Mouse (Mus musculus): Measurements from ENCODE around the gene Ggt5. TPM values are rescaled to one million over a fixed set of nuclear protein-coding genes. Genes with fewer than 3 reads are reported as not detected.

Ggt5 gene
- total and polyA plus RNA-seq, 2 experiments from 2014 or later: 2.3 to 2.8 TPM

- Histone ChIP-seq H3K36me3 (ENCODE audit: insufficient read depth, low read length) (no peaks in the 10 kb centered on the region; the same call in 1 of the 2 replicates), H3K27me3 (ENCODE audit: insufficient read depth, low read length) (no peaks in the 10 kb centered on the region), H3K4me3 (ENCODE audit: low read length) (peak within 1 kb of the TSS; percentile 66), H3K9me3 (ENCODE audit: low read length) (no peaks in the 10 kb centered on the region), H3K27ac (peak within 1 kb of the TSS; percentile 97), H3K4me1 (ENCODE audit: insufficient read depth, low read length) (peaks cover 39% of the 10 kb centered on the region), H3K9ac (replicated peaks; ENCODE audit: low read length) (peak within 1 kb of the TSS; percentile 90), H3K4me2 (ENCODE audit: low read depth, low read length) (peak within 1 kb of the TSS; percentile 82)
- 2% methylated on average over 53 of the region's 75 CpGs for WGBS
- ATAC-seq: peak; percentile 52
- no peak for TF ChIP-seq CTCF (IDR thresholded peaks at IDR 0.05; ENCODE audit: low read depth)
- peak; percentile 78 for DNase-seq (ENCODE audit: low spot score)
Measured at GRCm38 (mm10) chr10:75559676-75560548, 29.2 kb upstream of the Ggt5 start, which contains the start of gene Lrrc75b. Lrrc75b (minus strand) TSS chr10:75560330.

DNA sequence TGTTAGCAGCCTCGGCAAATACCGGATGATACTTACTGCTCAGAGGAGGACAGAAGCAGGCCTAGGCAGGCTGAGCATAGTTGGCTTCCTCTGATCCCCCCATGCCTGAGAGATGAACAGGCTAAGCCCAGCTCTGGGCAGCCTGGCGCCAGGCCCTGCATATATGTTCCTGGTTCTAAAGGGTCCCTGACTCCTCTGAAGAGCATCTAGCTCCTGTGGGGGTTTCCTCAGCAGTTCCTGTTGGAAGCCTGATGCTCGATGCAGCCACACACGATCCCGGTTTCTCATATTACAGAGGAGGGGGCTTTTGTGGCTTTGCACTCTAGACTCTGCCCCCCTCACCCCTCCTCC lies 28.6 kb upstream of the Ggt5 start:
- no peak for TF ChIP-seq CTCF (IDR thresholded peaks at IDR 0.05; ENCODE audit: low read depth)
- H3K36me3 ChIP-seq (ENCODE audit: insufficient read depth, low read length): no peaks in the 10 kb centered on the region
- 10% methylated on average over 6 of the region's 6 CpGs for WGBS
- H3K9me3 ChIP-seq (ENCODE audit: low read length): no peaks in the 10 kb centered on the region
- peak; percentile 24 for ATAC-seq
- peak overlapping the region; percentile 82 for H3K4me2 ChIP-seq (ENCODE audit: low read depth, low read length)
- DNase-seq (ENCODE audit: low spot score): peak; percentile 42
- H3K4me1 ChIP-seq (ENCODE audit: insufficient read depth, low read length): peaks cover 39% of the 10 kb centered on the region
- H3K4me3 ChIP-seq (ENCODE audit: low read length): peak overlapping the region; percentile 66
- no peaks in the 10 kb centered on the region for H3K27me3 ChIP-seq (ENCODE audit: insufficient read depth, low read length)
- H3K9ac ChIP-seq (replicated peaks; ENCODE audit: low read length): peak overlapping the region; percentile 90; the same call in 1 of the 2 replicates
- H3K27ac ChIP-seq: peak overlapping the region; percentile 97

DNA sequence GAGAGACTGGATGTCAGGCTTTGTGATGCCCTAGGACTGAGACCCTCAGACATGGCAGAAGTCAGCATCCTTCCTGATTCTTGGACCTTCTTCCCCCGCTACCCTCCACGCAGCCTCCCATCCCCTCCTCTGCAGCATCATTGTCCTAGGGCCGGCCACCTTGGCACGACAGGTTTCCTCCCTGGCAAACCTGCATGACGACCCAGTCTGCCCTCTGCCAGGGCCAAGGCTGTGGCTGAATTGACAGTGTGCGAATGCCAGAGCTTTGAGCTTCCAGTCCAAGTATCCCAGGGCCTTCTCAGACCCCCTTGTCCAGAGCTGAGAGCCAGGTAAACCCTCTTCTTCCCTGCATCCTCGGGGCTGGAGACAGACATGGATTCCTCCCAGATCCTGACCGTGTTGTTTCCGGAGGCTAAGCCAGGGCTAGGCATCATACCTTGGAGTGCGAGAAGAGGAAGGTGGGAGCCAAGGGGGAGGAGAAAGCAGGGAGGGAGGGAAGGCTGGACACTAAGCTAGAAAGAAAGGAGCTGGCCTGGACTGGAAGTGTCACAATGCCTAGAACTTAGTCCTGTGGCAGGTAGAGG lies 28.0 kb upstream of the Ggt5 start, which contains the start of gene Ggt1:
Ggt1 (plus strand) TSS at position 534 of the 584 bp plus-strand sequence.
- ATAC-seq (no peak), DNase-seq (ENCODE audit: low spot score) (no peak)
- Histone ChIP-seq H3K9ac (replicated peaks; ENCODE audit: low read length) (peak within 1 kb of the TSS; percentile 90; the same call in 1 of the 2 replicates), H3K27ac (peak within 1 kb of the TSS; percentile 97), H3K36me3 (ENCODE audit: insufficient read depth, low read length) (no peaks in the 10 kb centered on the region), H3K4me3 (ENCODE audit: low read length) (peak within 1 kb of the TSS; percentile 66), H3K9me3 (ENCODE audit: low read length) (no peaks in the 10 kb centered on the region), H3K4me1 (ENCODE audit: insufficient read depth, low read length) (peaks cover 32% of the 10 kb centered on the region), H3K27me3 (ENCODE audit: insufficient read depth, low read length) (no peaks in the 10 kb centered on the region), H3K4me2 (ENCODE audit: low read depth, low read length) (peak within 1 kb of the TSS; percentile 82)
- WGBS: 56% methylated on average over 10 of the region's 10 CpGs
- TF ChIP-seq CTCF (IDR thresholded peaks at IDR 0.05; ENCODE audit: low read depth): no peak

- DNase-seq (ENCODE audit: low spot score): no peak
- Histone ChIP-seq H3K36me3 (ENCODE audit: insufficient read depth, low read length) (no peaks in the 10 kb centered on the region), H3K4me1 (ENCODE audit: insufficient read depth, low read length) (peaks cover 18% of the 10 kb centered on the region), H3K4me3 (ENCODE audit: low read length) (no peak overlapping the region), H3K27me3 (ENCODE audit: insufficient read depth, low read length) (no peaks in the 10 kb centered on the region), H3K9ac (replicated peaks; ENCODE audit: low read length) (no peak overlapping the region), H3K9me3 (ENCODE audit: low read length) (no peaks in the 10 kb centered on the region), H3K4me2 (ENCODE audit: low read depth, low read length) (no peak overlapping the region), H3K27ac (no peak overlapping the region)
- WGBS: 89% methylated on average over 8 of the region's 8 CpGs
- ATAC-seq: no peak
- no peak for TF ChIP-seq CTCF (IDR thresholded peaks at IDR 0.05; ENCODE audit: low read depth)
Measured at GRCm38 (mm10) chr10:75562596-75562995, 26.5 kb upstream of the Ggt5 start.

GRCm38 (mm10) chr10:75564687-75565265 lies 24.4 kb upstream of the Ggt5 start:
- H3K4me1 ChIP-seq (ENCODE audit: insufficient read depth, low read length): peaks cover 8% of the 10 kb centered on the region
- no peak overlapping the region for H3K4me2 ChIP-seq (ENCODE audit: low read depth, low read length)
- H3K27me3 ChIP-seq (ENCODE audit: insufficient read depth, low read length): no peaks in the 10 kb centered on the region
- no peak overlapping the region for H3K9ac ChIP-seq (replicated peaks; ENCODE audit: low read length)
- no peak for TF ChIP-seq CTCF (IDR thresholded peaks at IDR 0.05; ENCODE audit: low read depth)
- no peak overlapping the region for H3K27ac ChIP-seq
- 91% methylated on average over 12 of the region's 12 CpGs for WGBS
- DNase-seq (ENCODE audit: low spot score) (no peak), ATAC-seq (no peak)
- H3K36me3 ChIP-seq (ENCODE audit: insufficient read depth, low read length): no peaks in the 10 kb centered on the region
- no peak overlapping the region for H3K4me3 ChIP-seq (ENCODE audit: low read length)
- H3K9me3 ChIP-seq (ENCODE audit: low read length): no peaks in the 10 kb centered on the region

- H3K27me3 ChIP-seq (ENCODE audit: insufficient read depth, low read length): no peaks in the 10 kb centered on the region
- 80% methylated on average over 6 of the region's 6 CpGs for WGBS
- no peak for TF ChIP-seq CTCF (IDR thresholded peaks at IDR 0.05; ENCODE audit: low read depth)
- H3K9me3 ChIP-seq (ENCODE audit: low read length): no peaks in the 10 kb centered on the region
- H3K4me2 ChIP-seq (ENCODE audit: low read depth, low read length): no peak overlapping the region
- no peak overlapping the region for H3K27ac ChIP-seq
- no peak for DNase-seq (ENCODE audit: low spot score)
- H3K36me3 ChIP-seq (ENCODE audit: insufficient read depth, low read length): no peaks in the 10 kb centered on the region
- H3K9ac ChIP-seq (replicated peaks; ENCODE audit: low read length): no peak overlapping the region
- H3K4me3 ChIP-seq (ENCODE audit: low read length): no peak overlapping the region
- H3K4me1 ChIP-seq (ENCODE audit: insufficient read depth, low read length): peaks cover 7% of the 10 kb centered on the region
- no peak for ATAC-seq
Measured at GRCm38 (mm10) chr10:75565436-75565835, 23.7 kb upstream of the Ggt5 start.
